Mouse (Mus musculus) hindbrain, postnatal 0 days (tissue): ENCODE data around the gene Anp32a. TPM values are rescaled to one million over a fixed set of nuclear protein-coding genes. Genes with fewer than 3 reads are reported as not detected.
A peak's percentile ranks its signal among the peaks of the same experiment; 100 is the strongest.

ENCODE experiments used
- ATAC-seq: fragments of 200-750 bp; cut with Nextera tagmentation; 2 replicates; pipeline ENCODE4 v1.8.0; 2017; ENCODE audit warnings: mild to moderate bottlenecking, moderate TSS enrichment, moderate library complexity
- DNase-seq: peaks from one replicate; pipeline ENCODE4 v3.0.0-alpha.2; 2015; ENCODE audit warnings: low spot score
- H3K27ac ChIP-seq: fragments of 300-500 bp; sonication (generic); 2 replicates; pipeline ENCODE4 v1.5.1; 2014; ENCODE audit warnings: mild to moderate bottlenecking
- H3K27me3 ChIP-seq: fragments of 300-500 bp; sonication (generic); 2 replicates; pipeline ENCODE4 v1.6.1; 2014; ENCODE audit warnings: low read length, mixed read lengths; ENCODE audit not compliant: insufficient read depth
- H3K36me3 ChIP-seq: fragments of 300-500 bp; sonication (generic); 2 replicates; pipeline ENCODE4 v1.6.1; 2014; ENCODE audit warnings: low read length, mixed read lengths; ENCODE audit not compliant: insufficient read depth
- H3K4me1 ChIP-seq: fragments of 300-500 bp; sonication (generic); 2 replicates; pipeline ENCODE4 v1.6.1; 2014; ENCODE audit warnings: antibody characterized with exemption, low read length, mixed read lengths; ENCODE audit not compliant: insufficient read depth
- H3K4me2 ChIP-seq: fragments of 300-500 bp; sonication (generic); 2 replicates; pipeline ENCODE4 v1.6.1; 2014; ENCODE audit warnings: low read depth, mild to moderate bottlenecking, low read length, moderate library complexity, mixed read lengths
- H3K4me3 ChIP-seq: fragments of 300-500 bp; sonication (generic); 2 replicates; pipeline ENCODE4 v1.5.1; 2014; ENCODE audit warnings: low read length
- H3K9ac ChIP-seq: fragments of 300-500 bp; sonication (generic); replicated peaks from 2 replicates; pipeline ENCODE4 v1.6.1; 2014; ENCODE audit warnings: mild to moderate bottlenecking, low read length, moderate library complexity, mixed read lengths
- H3K9me3 ChIP-seq: fragments of 300-500 bp; sonication (generic); 2 replicates; pipeline ENCODE4 v1.6.1; 2016; ENCODE audit warnings: low read length, mixed read lengths
- CTCF ChIP-seq: IDR thresholded peaks from 2 replicates; pipeline ENCODE4 v1.5.1; 2016; ENCODE audit warnings: antibody characterized with exemption, control low read depth, low read depth
- WGBS: fragments of 180-500 bp; shearing (Covaris S2); extraction: QIAGEN DNeasy Blood & Tissue Kit; methylation state at CpG from one replicate; pipeline ENCODE4 v1.1.7; 2014; 5-methylcytosine and 5-hydroxymethylcytosine counted together
- polyA plus RNA-seq: library from polyadenylated mRNA; unstranded; fragments of >200 nt; fragmentation: Nextera tagmentation; extraction: Ambion mirVana; gene quantifications from 2 replicates; pipeline ENCODE4 v1.2.1, GENCODE M21; 2015
- total RNA-seq: library from RNA; depleted of rRNA; stranded (reverse); fragments of >200 nt; gene quantifications from 2 replicates; pipeline ENCODE4 v1.2.3, GENCODE M21; 2014

The Anp32a gene
- total and polyA plus RNA-seq, 2 experiments from 2014 or later, result 50.7 to 112 TPM

DNA sequence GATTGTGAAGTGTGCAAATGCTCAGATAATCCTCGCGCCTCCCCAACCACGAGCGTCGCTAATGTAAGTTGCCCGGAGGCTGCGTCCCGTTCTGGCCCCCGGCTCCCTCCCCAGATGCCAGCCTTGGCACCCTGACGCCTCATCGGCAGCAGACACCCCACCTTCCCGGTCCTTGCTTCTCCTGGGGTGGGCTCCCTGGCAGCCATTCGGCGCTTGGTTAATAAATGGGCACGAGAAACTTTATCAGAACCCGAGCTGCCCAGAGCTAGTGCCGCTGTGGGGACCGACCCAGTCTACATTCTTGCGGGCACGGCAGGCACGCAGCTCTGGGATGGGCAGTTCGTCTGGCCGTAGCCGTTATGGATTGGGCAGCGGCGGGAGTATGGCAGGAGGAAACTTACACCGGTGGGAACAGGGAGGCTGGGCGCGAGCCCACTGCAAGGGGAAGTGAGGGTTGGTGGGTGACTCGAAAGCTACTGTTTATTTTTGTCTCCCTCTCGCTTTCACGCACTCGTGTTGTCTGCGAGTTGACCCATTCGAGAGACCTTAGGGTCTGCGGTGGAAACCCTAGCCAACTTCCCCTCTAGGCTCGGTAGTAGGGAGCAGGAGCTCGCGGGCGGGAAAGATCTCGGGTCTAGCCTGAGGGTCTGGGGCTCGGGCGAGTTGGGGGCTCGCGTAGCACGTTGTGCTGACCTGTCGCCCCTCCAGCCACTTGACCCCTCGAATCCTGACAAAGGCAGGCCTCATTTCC, 1.5 kb downstream of the Anp32a start:
- no peaks in the 10 kb centered on the region for H3K27me3 ChIP-seq
- peak overlapping the region; percentile 88 for H3K4me3 ChIP-seq
- H3K36me3 ChIP-seq, result no peaks in the 10 kb centered on the region
- TF ChIP-seq CTCF, result no peak
- peak overlapping the region; percentile 100 for H3K27ac ChIP-seq
- under 1% methylated on average over 48 of the region's 48 CpGs for WGBS
- peaks cover 27% of the 10 kb centered on the region for H3K4me1 ChIP-seq
- peak; percentile 53 for DNase-seq
- H3K4me2 ChIP-seq, result peak overlapping the region; percentile 92
- no peaks in the 10 kb centered on the region for H3K9me3 ChIP-seq
- peak overlapping the region; percentile 99 for H3K9ac ChIP-seq
- ATAC-seq, result no peak

DNA sequence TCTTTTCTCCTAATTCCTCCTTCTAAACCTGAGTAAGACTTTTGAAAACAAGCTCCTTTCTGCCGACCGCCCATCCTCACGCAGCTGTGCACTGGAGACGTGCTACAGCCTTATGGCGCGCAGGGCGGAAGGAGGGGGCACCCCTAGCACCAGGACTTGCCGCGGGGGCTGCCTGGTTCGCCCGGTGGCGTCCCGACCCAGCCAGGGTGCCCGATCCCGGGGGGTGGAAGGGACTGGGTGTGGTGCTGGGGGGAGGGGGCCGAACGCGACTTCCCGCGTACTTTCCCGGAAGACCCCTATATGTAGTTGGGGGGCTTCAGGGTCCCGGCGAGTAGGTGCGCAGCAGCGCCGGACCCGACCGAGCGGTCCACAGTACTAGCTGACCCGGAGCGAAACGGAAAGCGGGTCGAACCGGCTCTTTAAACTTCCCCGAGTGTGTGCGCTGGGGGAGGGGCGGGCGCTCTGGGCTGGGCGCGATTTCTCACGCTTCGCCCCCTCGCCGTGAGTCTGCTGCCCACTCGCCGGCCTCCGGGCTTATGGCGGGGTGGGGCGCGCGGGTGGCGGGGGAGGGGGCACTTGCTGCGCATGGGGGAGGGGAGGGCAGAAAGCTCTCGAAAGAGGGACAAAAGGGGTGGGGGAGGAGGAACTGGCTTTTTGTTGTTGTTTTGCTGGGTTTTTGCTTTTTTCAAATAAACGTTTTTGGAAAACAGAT, 2.3 kb downstream of the Anp32a start:
- DNase-seq, result peak; percentile 87
- TF ChIP-seq CTCF, result no peak
- Histone ChIP-seq H3K27me3 (no peaks in the 10 kb centered on the region), H3K4me2 (peak overlapping the region; percentile 92), H3K4me1 (peaks cover 25% of the 10 kb centered on the region), H3K27ac (peak overlapping the region; percentile 100), H3K9me3 (no peaks in the 10 kb centered on the region), H3K9ac (peak overlapping the region; percentile 99), H3K36me3 (no peaks in the 10 kb centered on the region), H3K4me3 (peak overlapping the region; percentile 88)
- peak; percentile 48 for ATAC-seq
- under 1% methylated on average over 46 of the region's 56 CpGs for WGBS

- Histone ChIP-seq H3K9me3 (no peaks in the 10 kb centered on the region), H3K36me3 (no peaks in the 10 kb centered on the region), H3K9ac (peak overlapping the region; percentile 99), H3K4me2 (peak overlapping the region; percentile 92), H3K4me3 (peak overlapping the region; percentile 88), H3K27ac (peak overlapping the region; percentile 100), H3K27me3 (no peaks in the 10 kb centered on the region), H3K4me1 (peaks cover 23% of the 10 kb centered on the region)
- peak; percentile 43 for TF ChIP-seq CTCF
- DNase-seq, result peak; percentile 71
- under 1% methylated on average over 42 of the region's 52 CpGs for WGBS
- peak; percentile 24; the same call in 1 of the 2 replicates for ATAC-seq
These were observed 2.9 kb downstream of the Anp32a start for GRCm38 (mm10) chr9:62343904-62344491.

- peak; percentile 71 for DNase-seq
- Histone ChIP-seq H3K9ac (peak overlapping the region; percentile 99), H3K4me1 (peaks cover 27% of the 10 kb centered on the region), H3K27ac (peak overlapping the region; percentile 100), H3K9me3 (no peaks in the 10 kb centered on the region), H3K4me2 (peak overlapping the region; percentile 92), H3K27me3 (no peaks in the 10 kb centered on the region), H3K4me3 (peak overlapping the region; percentile 88), H3K36me3 (no peaks in the 10 kb centered on the region)
- WGBS, result 0% methylated on average over 25 of the region's 26 CpGs
- no peak for ATAC-seq
- TF ChIP-seq CTCF, result no peak
These were observed 3.5 kb downstream of the Anp32a start for GRCm38 (mm10) chr9:62344545-62344944.

- DNase-seq (no peak), ATAC-seq (no peak)
- peak overlapping the region; percentile 99 for H3K9ac ChIP-seq
These were observed 4.0 kb downstream of the Anp32a start for GRCm38 (mm10) chr9:62345081-62345481.

DNA sequence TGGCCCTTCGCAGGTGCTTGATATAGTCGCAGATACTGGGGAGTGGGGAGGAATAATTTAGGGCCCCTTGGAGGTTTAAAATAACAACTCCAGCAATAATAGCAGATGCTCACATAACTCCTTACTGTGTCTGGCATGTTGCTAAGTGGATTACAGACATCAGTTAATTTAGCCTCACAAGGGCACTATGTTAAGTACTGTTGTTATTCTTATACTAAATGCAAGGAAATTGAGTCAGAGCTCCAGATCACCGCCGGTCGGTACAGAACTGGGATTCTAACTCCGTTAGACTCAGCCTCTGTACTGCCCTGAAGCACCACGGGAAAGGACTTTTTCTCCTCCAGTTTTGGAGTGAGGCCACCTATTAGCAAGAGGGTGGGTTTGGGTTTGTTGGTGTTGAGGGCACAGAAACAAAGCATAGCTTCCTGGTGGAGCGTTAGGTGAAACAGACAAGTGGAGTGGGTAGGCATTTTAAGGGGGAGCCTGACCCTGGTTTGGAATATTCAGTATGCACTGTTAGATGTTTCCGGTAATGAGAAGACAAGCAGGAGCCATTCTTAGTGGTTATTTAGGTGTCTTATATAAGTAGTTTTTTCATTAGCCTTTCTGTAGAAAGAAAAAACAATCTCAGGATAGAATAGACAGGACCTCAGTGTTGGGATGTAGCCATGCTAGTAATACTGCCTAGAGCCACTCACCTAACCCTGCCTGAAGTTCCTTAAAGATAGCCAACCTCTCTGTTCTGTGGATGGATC, 4.7 kb downstream of the Anp32a start:
- H3K4me2 ChIP-seq, result peak overlapping the region; percentile 92
- no peak for ATAC-seq
- peak; percentile 25 for DNase-seq
- no peaks in the 10 kb centered on the region for H3K36me3 ChIP-seq
- peaks cover 27% of the 10 kb centered on the region for H3K4me1 ChIP-seq
- no peak for TF ChIP-seq CTCF
- no peaks in the 10 kb centered on the region for H3K9me3 ChIP-seq
- H3K27ac ChIP-seq, result peak overlapping the region; percentile 100; the same call in 1 of the 2 replicates
- 33% methylated on average over 9 of the region's 9 CpGs for WGBS
- H3K4me3 ChIP-seq, result peak overlapping the region; percentile 88
- H3K9ac ChIP-seq, result peak overlapping the region; percentile 99
- H3K27me3 ChIP-seq, result no peaks in the 10 kb centered on the region

More at GRCm38 (mm10) chr9:62345081-62345481, 4.0 kb downstream of the Anp32a start:
- Histone ChIP-seq H3K36me3 (no peaks in the 10 kb centered on the region), H3K9me3 (no peaks in the 10 kb centered on the region), H3K4me1 (peaks cover 27% of the 10 kb centered on the region), H3K4me3 (peak overlapping the region; percentile 88), H3K4me2 (peak overlapping the region; percentile 92), H3K27me3 (no peaks in the 10 kb centered on the region), H3K27ac (peak overlapping the region; percentile 100)
- no peak for TF ChIP-seq CTCF
- 7% methylated on average over 11 of the region's 11 CpGs for WGBS
